Mouse (Mus musculus) adrenal gland, adult 8-10 months (tissue): Measurements from ENCODE around the gene Chit1. TPM values are rescaled to one million over a fixed set of nuclear protein-coding genes. Genes with fewer than 3 reads are reported as not detected.

ENCODE experiments used
- DNase-seq: peaks from one replicate; pipeline ENCODE4 v3.0.0; 2022
- total RNA-seq, 4 experiments: library from RNA; stranded (reverse); gene quantifications; 2 replicates each; pipeline ENCODE4 v1.2.4; 2022

Gene Chit1
- total RNA-seq, 4 experiments from 2014 or later = 0.28 TPM; not detected in 3

GRCm38 (mm10) chr1:134150076-134150475 is 39.0 kb downstream of the Chit1 start:
- DNase-seq = no peak

- no peak for DNase-seq
These were observed 39.7 kb downstream of the Chit1 start for GRCm38 (mm10) chr1:134150745-134151144.

- DNase-seq = peak; percentile 66
These were observed 40.8 kb downstream of the Chit1 start for GRCm38 (mm10) chr1:134151655-134152412.

GRCm38 (mm10) chr1:134152626-134153590 is 41.9 kb downstream of the Chit1 start:
- DNase-seq = no peak

- no peak for DNase-seq
These were observed 43.1 kb downstream of the Chit1 start for GRCm38 (mm10) chr1:134154121-134154520.

GRCm38 (mm10) chr1:134154655-134155054 is 43.6 kb downstream of the Chit1 start:
- no peak for DNase-seq

GRCm38 (mm10) chr1:134160404-134160803 is 49.4 kb downstream of the Chit1 start:
- DNase-seq = no peak

GRCm38 (mm10) chr1:134161399-134161798 is 50.4 kb downstream of the Chit1 start:
- no peak for DNase-seq

- DNase-seq = no peak
These were observed 51.6 kb downstream of the Chit1 start for GRCm38 (mm10) chr1:134162510-134163225.

GRCm38 (mm10) chr1:134163476-134163875 is 52.4 kb downstream of the Chit1 start:
- DNase-seq = no peak

- no peak for DNase-seq
These were observed 53.4 kb downstream of the Chit1 start for GRCm38 (mm10) chr1:134164454-134164853.

- no peak for DNase-seq
These were observed 55.5 kb downstream of the Chit1 start for GRCm38 (mm10) chr1:134166547-134166946.

GRCm38 (mm10) chr1:134167416-134168305 is 56.6 kb downstream of the Chit1 start:
- no peak for DNase-seq

- no peak for DNase-seq
These were observed 57.5 kb downstream of the Chit1 start for GRCm38 (mm10) chr1:134168567-134168966.

GRCm38 (mm10) chr1:134168985-134169697 is 58.1 kb downstream of the Chit1 start:
- no peak for DNase-seq

GRCm38 (mm10) chr1:134173081-134173480 is 62.0 kb downstream of the Chit1 start:
- DNase-seq = no peak

- no peak for DNase-seq
These were observed 66.9 kb downstream of the Chit1 start for GRCm38 (mm10) chr1:134177976-134178375.

GRCm38 (mm10) chr1:134182025-134182424 is 71.0 kb downstream of the Chit1 start, which contains the start of gene Chil1:
Gene Chil1, plus strand, starts transcription at chr1:134182176.
- DNase-seq = no peak

- no peak for DNase-seq
These were observed 73.0 kb downstream of the Chit1 start for GRCm38 (mm10) chr1:134184089-134184488.

GRCm38 (mm10) chr1:134188217-134188616 is 77.2 kb downstream of the Chit1 start:
- DNase-seq = no peak
